Mouse (Mus musculus): Measurements from ENCODE around the gene Hbb-bs.
"Not testable (repeated sequence)": the region's sequence is repeated elsewhere in the genome, so short reads cannot be mapped to it uniquely, and the experiment has no call there.

Hbb-bs gene

GRCm38 (mm10) chr7:103810746-103811145 is 17.1 kb downstream of the Hbb-bs start:
- no peak for DNase-seq

- DNase-seq, result no peak
Measured at GRCm38 (mm10) chr7:103810296-103810695, 17.6 kb downstream of the Hbb-bs start.

DNA sequence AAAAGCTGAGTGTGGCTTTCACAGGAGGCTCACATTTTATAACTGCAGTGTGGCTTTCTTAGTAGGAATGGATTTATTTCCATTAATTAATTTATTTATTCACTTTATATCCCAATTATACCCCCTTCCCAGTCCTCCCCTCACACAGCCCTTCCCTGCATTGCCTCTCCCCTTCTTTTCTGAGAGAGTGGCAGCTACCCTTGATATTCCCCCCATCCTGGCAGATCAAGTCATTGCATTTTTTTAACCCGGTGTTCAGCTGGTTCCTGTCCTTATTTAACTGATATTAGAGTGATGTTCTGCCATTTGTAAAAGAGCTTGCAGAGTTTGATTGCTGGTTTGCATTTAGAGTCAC is 18.1 kb downstream of the Hbb-bs start:
- DNase-seq, result no peak

DNA sequence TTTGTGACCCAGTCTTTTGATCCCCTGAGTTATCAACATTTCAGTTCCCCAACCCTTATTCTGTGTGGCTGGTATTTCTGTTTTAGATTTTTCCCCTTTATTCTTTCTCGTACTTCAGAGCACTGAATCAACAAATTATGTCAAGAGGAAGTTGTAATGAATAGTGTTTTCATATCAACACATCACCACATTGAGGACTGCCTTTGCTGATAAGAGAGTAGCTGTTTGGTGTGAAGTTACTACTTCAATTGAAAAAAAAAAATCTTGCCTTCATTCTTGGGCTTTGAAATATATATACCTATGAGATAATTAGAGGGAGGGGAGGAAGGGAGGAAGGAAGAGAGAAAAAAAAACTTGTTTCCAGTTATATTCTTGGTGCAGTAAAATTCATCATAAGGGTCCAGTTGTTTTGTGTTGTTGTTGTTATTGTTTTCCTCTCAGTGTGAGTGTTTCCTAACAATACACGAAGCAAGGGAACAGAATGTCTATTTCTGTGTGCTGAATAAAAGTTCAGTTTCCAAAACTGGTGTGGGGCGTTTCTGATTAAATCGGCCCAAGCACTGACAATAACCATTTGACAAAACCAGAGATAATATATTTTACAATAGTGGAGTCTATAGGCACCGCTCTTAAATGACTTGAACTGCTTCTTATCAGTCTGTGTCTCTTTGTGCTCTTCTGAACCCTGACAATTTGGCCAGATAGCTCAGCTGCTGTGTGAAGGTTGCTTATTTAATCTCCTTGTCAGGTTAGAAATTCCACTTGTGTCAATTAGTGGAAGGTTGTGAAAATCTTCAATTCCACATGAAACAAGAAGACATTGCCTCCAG is 18.7 kb downstream of the Hbb-bs start:
- no peak for DNase-seq

DNA sequence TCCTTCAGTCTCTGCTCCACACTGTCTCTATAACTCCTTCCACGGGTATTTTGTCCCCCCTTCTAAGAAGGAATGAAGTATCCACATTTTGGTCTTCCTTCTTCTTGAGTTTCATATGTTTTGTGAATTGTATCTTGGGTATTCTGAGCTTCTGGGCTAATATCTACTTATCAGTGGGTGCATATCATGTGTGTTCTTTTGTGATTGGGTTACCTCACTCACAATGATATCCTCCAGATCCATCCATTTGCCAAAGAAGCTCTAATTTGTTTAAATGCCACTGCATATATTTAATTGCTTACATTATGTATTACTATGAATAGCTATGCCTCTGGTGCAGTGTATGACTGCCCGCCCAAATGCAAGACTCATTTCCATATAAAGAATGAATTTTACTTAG is 19.8 kb downstream of the Hbb-bs start:
- not testable (repeated sequence) for DNase-seq

- peak in 1 of 2 experiments; percentile 2 for DNase-seq
Measured at GRCm38 (mm10) chr7:103806856-103807255, 21.0 kb downstream of the Hbb-bs start.

DNA sequence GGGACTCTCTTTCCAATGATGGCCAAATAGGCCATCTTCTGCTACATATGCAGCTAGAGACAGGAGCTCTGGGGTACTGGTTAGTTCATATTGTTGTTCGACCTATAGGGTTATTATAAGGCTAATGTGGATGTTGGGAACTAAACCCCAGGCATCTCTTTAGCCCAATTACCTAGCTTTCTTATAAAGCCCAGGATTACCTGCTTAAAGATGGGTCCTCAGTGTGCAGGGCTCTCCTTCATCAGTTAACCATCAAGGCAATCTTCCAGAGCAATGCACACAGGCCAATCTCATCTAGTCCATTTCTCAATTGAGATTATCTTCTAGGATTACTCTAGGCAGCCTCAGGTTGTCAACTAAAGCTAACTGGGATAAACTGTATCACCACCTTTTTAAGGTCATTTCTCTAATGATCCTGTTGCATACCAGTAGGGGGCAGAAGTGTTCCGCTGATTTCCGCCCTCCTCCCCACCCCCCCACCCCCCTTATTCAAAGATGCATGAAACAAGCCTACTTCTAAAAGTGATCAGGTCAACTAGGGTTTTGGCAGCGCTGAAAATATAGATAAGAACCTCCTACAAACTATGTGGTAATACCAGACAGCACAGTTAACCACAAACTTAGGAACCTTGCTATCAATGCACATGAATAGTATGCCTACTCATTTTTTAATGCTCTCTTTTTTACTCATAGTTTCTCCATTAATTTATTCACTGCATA is 35.1 kb downstream of the Hbb-bs start:
- DNase-seq, result no peak

DNA sequence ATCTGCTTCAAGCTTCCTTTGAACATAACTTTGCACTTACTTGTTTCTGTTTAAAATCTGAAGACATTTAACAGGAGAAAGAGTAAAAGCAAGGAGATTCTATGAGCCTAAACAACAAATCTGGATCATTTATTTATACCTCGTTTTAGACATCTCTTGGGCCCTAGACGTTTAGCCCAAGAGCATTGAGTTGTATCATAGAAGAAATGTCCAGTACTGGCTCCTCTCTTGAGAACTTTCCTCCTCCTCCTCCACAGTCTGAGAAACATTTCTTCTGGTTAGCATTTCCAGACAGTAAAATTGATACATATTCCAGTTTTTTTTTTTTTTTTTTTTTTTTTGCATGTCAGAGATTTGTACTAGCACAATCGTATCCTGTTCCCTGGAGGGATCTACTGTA is 36.2 kb downstream of the Hbb-bs start, which contains the start of gene Olfr67:
Gene Olfr67 (minus strand): TSS at position 101 of the 400 bp plus-strand sequence.
- DNase-seq, result no peak

DNA sequence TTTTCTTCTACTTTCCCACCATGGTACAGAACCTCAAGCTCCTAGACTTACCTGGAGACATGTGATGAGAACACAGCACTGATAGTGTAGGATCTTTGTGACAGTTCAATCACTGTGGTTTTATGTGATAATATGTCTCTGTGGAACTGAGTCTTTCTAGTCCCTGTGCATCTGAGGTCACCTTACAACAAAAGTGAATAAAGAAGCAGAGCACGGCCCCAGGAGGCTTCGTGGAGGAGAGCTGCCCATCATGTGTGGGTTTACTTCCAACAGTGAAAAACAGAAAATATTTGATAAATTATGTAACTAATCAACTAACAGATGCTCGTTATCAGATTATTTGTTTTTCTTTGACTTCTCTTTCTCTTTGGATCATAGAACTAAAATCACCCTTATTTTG is 48.3 kb downstream of the Hbb-bs start, which contains the start of gene Olfr68:
Gene Olfr68 (minus strand): TSS at position 101 of the 400 bp plus-strand sequence.
- DNase-seq, result no peak

- DNase-seq, result not testable (repeated sequence)
Measured at GRCm38 (mm10) chr7:103777652-103778051, 50.2 kb downstream of the Hbb-bs start.
